Mouse (Mus musculus): ENCODE measurements around the gene Gm49366.

GRCm38 (mm10) chr12:84008251-84008650, 30.5 kb upstream of the Gm49366 start:
- TF ChIP-seq POLR2A (IDR thresholded peaks at IDR 0.05; ENCODE audit: borderline replicate concordance, insufficient read depth, low read length) (no peak), CTCF (IDR thresholded peaks at IDR 0.05; ENCODE audit: borderline replicate concordance, insufficient read depth, low read depth, low read length) (no peak)
